Mouse (Mus musculus) stomach, postnatal 0 days (tissue): ENCODE measurements around the gene Ell3.

Experiments
- CTCF ChIP-seq: IDR thresholded peaks from 2 replicates; pipeline ENCODE4 v1.5.1; 2016; ENCODE audit warnings: antibody characterized with exemption, low read depth, mild to moderate bottlenecking, moderate library complexity
- EP300 ChIP-seq: optimal IDR thresholded peaks from 2 replicates; pipeline ENCODE3; 2016; ENCODE audit warnings: antibody characterized with exemption

DNA sequence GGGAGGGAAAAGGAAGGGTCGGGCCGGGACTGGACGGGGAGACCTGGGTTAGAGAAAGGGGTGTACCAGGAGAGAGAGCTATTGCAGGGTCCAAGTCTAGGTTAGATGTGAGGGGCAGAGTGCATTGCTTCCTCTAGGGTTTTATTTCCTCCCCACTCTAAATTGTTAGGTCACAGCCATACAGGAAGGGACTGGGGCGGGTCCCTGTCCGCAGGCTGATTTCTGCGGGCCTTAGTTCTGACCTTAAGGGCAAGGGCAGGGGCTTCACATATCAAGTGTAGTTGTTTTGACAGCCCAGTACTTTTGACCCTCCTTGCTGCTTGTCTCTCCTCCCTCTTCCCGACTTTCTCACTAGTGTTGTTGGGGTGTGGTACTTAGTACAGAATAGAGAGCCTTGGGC is 6.0 kb upstream of the Ell3 start:
- TF ChIP-seq EP300 (no peak), CTCF (peak; percentile 22; the same call in 1 of the 2 replicates)
